Mouse (Mus musculus): Measurements from ENCODE around the gene Pom121l2. TPM values are rescaled to one million over a fixed set of nuclear protein-coding genes. Genes with fewer than 3 reads are reported as not detected.

Pom121l2 gene
- total RNA-seq, 1 experiment: 0.31 TPM

GRCm38 (mm10) chr13:22009642-22010041 lies 28.6 kb downstream of the Pom121l2 start, which contains the start of gene Prss16:
Gene Prss16, minus strand, starts transcription at chr13:22009742.
- H3K4me3 ChIP-seq (ENCODE audit: insufficient read depth in 1 of 2, low read depth in 1 of 2, low read length in 2 of 2, poor library complexity in 1 of 2, severe bottlenecking in 1 of 2): no peak within 1 kb of the TSS
- no peak for DNase-seq (ENCODE audit: low read depth, low spot score)
- no peak within 1 kb of the TSS for H3K9ac ChIP-seq (ENCODE audit: insufficient read depth, low read depth, low read length, poor library complexity, severe bottlenecking)
- in situ Hi-C loops (cut with MboI; ENCODE audit: low sequenced_read_pairs in 2 of 2, unreplicated experiment in 2 of 2): loop anchor here in 1 of 2 experiments (5.0 to 25.0 kb wide), 2 partner anchors 37 to 747 kb away; no protein-coding TSS in a partner anchor
- TF ChIP-seq MAFK (IDR thresholded peaks at IDR 0.05; ENCODE audit: insufficient read depth, low read depth, low read length): no peak
- no peak for TF ChIP-seq ZC3H11A (IDR thresholded peaks at IDR 0.05; ENCODE audit: borderline replicate concordance, low read depth, low read length)
- no peak for TF ChIP-seq CHD2 (IDR thresholded peaks at IDR 0.05; ENCODE audit: low read depth, low read length)
- no peak for TF ChIP-seq ZNF384 (IDR thresholded peaks at IDR 0.05; ENCODE audit: low read depth, low read length)
- TF ChIP-seq HCFC1 (IDR thresholded peaks at IDR 0.05; ENCODE audit: borderline replicate concordance, insufficient read depth, low read length): no peak
- H3K36me3 ChIP-seq (ENCODE audit: control insufficient read depth, insufficient read depth, low read length, poor library complexity, severe bottlenecking): no peaks in the 10 kb centered on the region
- H3K4me1 ChIP-seq (ENCODE audit: control insufficient read depth in 2 of 2, insufficient read depth in 2 of 2, low read length in 2 of 2, poor library complexity in 1 of 2): peaks cover 0 to 4% of the 10 kb centered on the region in 2 experiments; a peak in 1 of 4 replicates
- no peak within 1 kb of the TSS for H3K27ac ChIP-seq (ENCODE audit: insufficient read depth, low read depth, low read length, poor library complexity, severe bottlenecking)
- H3K9me3 ChIP-seq (ENCODE audit: control insufficient read depth, insufficient read depth, low read depth, low read length): no peaks in the 10 kb centered on the region

GRCm38 (mm10) chr13:22013716-22014115 lies 32.7 kb downstream of the Pom121l2 start:
- DNase-seq (ENCODE audit: low read depth, low spot score): no peak
- in situ Hi-C loops (cut with MboI; ENCODE audit: low sequenced_read_pairs in 2 of 2, unreplicated experiment in 2 of 2): loop anchor here in 1 of 2 experiments (25.0 kb wide), 1 partner anchor 751 kb away; no protein-coding TSS in a partner anchor
- Histone ChIP-seq H3K27ac (ENCODE audit: insufficient read depth, low read depth, low read length, poor library complexity, severe bottlenecking) (no peak overlapping the region), H3K9me3 (ENCODE audit: control insufficient read depth, insufficient read depth, low read depth, low read length) (no peaks in the 10 kb centered on the region), H3K4me1 (ENCODE audit: control insufficient read depth in 2 of 2, insufficient read depth in 2 of 2, low read length in 2 of 2, poor library complexity in 1 of 2) (peaks cover 0 to 4% of the 10 kb centered on the region in 2 experiments; a peak in 1 of 4 replicates), H3K36me3 (ENCODE audit: control insufficient read depth, insufficient read depth, low read length, poor library complexity, severe bottlenecking) (no peaks in the 10 kb centered on the region), H3K9ac (ENCODE audit: insufficient read depth, low read depth, low read length, poor library complexity, severe bottlenecking) (no peak overlapping the region), H3K4me3 (ENCODE audit: insufficient read depth in 1 of 2, low read depth in 1 of 2, low read length in 2 of 2, poor library complexity in 1 of 2, severe bottlenecking in 1 of 2) (no peak overlapping the region)
- TF ChIP-seq ZC3H11A (IDR thresholded peaks at IDR 0.05; ENCODE audit: borderline replicate concordance, low read depth, low read length): no peak
- TF ChIP-seq ZNF384 (IDR thresholded peaks at IDR 0.05; ENCODE audit: low read depth, low read length): no peak
- TF ChIP-seq CHD2 (IDR thresholded peaks at IDR 0.05; ENCODE audit: low read depth, low read length): no peak
- TF ChIP-seq HCFC1 (IDR thresholded peaks at IDR 0.05; ENCODE audit: borderline replicate concordance, insufficient read depth, low read length): no peak

GRCm38 (mm10) chr13:22014411-22014845 lies 33.4 kb downstream of the Pom121l2 start:
- TF ChIP-seq ZC3H11A (IDR thresholded peaks at IDR 0.05; ENCODE audit: borderline replicate concordance, low read depth, low read length): no peak
- no peak for TF ChIP-seq CHD2 (IDR thresholded peaks at IDR 0.05; ENCODE audit: low read depth, low read length)
- TF ChIP-seq MAFK (IDR thresholded peaks at IDR 0.05; ENCODE audit: insufficient read depth, low read depth, low read length): no peak
- TF ChIP-seq ZNF384 (IDR thresholded peaks at IDR 0.05; ENCODE audit: low read depth, low read length): no peak
- TF ChIP-seq HCFC1 (IDR thresholded peaks at IDR 0.05; ENCODE audit: borderline replicate concordance, insufficient read depth, low read length): no peak
- Histone ChIP-seq H3K4me3 (ENCODE audit: insufficient read depth in 1 of 2, low read depth in 1 of 2, low read length in 2 of 2, poor library complexity in 1 of 2, severe bottlenecking in 1 of 2) (no peak overlapping the region), H3K9me3 (ENCODE audit: control insufficient read depth, insufficient read depth, low read depth, low read length) (no peaks in the 10 kb centered on the region), H3K9ac (ENCODE audit: insufficient read depth, low read depth, low read length, poor library complexity, severe bottlenecking) (no peak overlapping the region), H3K27ac (ENCODE audit: insufficient read depth, low read depth, low read length, poor library complexity, severe bottlenecking) (no peak overlapping the region), H3K4me1 (ENCODE audit: control insufficient read depth in 2 of 2, insufficient read depth in 2 of 2, low read length in 2 of 2, poor library complexity in 1 of 2) (peaks cover 0 to 4% of the 10 kb centered on the region in 2 experiments; a peak in 1 of 4 replicates), H3K36me3 (ENCODE audit: control insufficient read depth, insufficient read depth, low read length, poor library complexity, severe bottlenecking) (no peaks in the 10 kb centered on the region)
- in situ Hi-C loops (cut with MboI; ENCODE audit: low sequenced_read_pairs in 2 of 2, unreplicated experiment in 2 of 2): loop anchor here in 1 of 2 experiments (25.0 kb wide), 1 partner anchor 752 kb away; no protein-coding TSS in a partner anchor
- no peak for DNase-seq (ENCODE audit: low read depth, low spot score)

GRCm38 (mm10) chr13:22015479-22016450 lies 34.8 kb downstream of the Pom121l2 start:
- H3K9ac ChIP-seq (ENCODE audit: insufficient read depth, low read depth, low read length, poor library complexity, severe bottlenecking): no peak overlapping the region
- H3K4me3 ChIP-seq (ENCODE audit: insufficient read depth in 1 of 2, low read depth in 1 of 2, low read length in 2 of 2, poor library complexity in 1 of 2, severe bottlenecking in 1 of 2): peak overlapping the region; percentile 3 to 11; a peak in 3 of 4 replicates
- no peak for DNase-seq (ENCODE audit: low read depth, low spot score)
- in situ Hi-C loops (cut with MboI; ENCODE audit: low sequenced_read_pairs in 2 of 2, unreplicated experiment in 2 of 2): loop anchor here in 1 of 2 experiments (25.0 kb wide), 1 partner anchor 753 kb away; no protein-coding TSS in a partner anchor
- no peak overlapping the region for H3K27ac ChIP-seq (ENCODE audit: insufficient read depth, low read depth, low read length, poor library complexity, severe bottlenecking)
- no peaks in the 10 kb centered on the region for H3K9me3 ChIP-seq (ENCODE audit: control insufficient read depth, insufficient read depth, low read depth, low read length)
- peaks cover 0 to 4% of the 10 kb centered on the region in 2 experiments; a peak in 1 of 4 replicates for H3K4me1 ChIP-seq (ENCODE audit: control insufficient read depth in 2 of 2, insufficient read depth in 2 of 2, low read length in 2 of 2, poor library complexity in 1 of 2)
- H3K36me3 ChIP-seq (ENCODE audit: control insufficient read depth, insufficient read depth, low read length, poor library complexity, severe bottlenecking): no peaks in the 10 kb centered on the region
- TF ChIP-seq ZC3H11A (IDR thresholded peaks at IDR 0.05; ENCODE audit: borderline replicate concordance, low read depth, low read length): no peak
- peak; percentile 89 for TF ChIP-seq MAFK (IDR thresholded peaks at IDR 0.05; ENCODE audit: insufficient read depth, low read depth, low read length)
- TF ChIP-seq ZNF384 (IDR thresholded peaks at IDR 0.05; ENCODE audit: low read depth, low read length): peak; percentile 95
